Mouse (Mus musculus) cerebellum, adult 8-10 months (tissue): ENCODE measurements around the gene Phf13.
"Not testable (repeated sequence)": the region's sequence is repeated elsewhere in the genome, so short reads cannot be mapped to it uniquely, and the experiment has no call there.

Experiments
- DNase-seq: peaks from one replicate; pipeline ENCODE4 v3.0.0; 2022

Gene Phf13

DNA sequence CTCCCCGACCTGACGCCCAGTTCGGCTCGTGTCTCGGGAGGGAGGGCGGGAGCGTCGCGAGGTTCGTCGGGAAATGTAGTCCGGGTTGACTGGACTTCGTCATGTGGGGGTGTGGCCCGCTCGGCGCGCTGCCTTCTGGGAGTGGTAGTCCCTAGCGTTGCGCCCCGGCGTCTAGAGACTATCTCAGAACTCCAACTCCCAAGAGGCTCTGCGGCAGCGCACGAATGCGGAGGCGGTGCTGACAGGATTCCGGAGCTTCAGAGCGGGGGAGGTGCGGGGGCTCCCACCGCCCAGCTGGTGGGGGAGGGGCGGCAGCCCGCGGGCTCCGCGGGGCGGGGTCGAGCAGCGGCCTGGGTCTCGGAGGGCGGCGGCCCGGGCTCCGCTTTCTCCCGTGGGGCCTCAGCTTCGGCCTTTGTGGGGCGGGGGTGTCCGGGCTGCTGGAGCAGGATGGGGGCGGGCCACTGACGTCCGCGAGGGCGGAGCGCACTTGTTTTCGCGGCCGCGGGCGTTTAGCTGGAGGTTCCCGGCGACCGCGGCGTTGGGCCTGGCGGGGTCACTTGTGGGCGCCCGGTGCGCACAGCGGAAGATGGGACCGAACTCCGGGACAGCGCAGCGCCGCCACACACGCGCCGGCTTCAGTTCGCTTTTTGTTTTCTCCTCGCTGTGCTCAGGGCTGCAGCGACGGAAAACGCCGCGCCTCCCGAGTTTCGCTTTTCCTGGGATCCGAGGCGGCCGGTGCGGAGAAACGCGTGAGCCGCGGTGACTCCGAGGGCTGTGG, at the start of gene Phf13:
TSS of gene Phf13 (minus strand) at position 86 of the 778 bp plus-strand sequence.
- peak; percentile 97 for DNase-seq

GRCm38 (mm10) chr4:152044609-152045008, 48.6 kb upstream of the Phf13 start:
- no peak for DNase-seq

GRCm38 (mm10) chr4:152043171-152043570, 47.1 kb upstream of the Phf13 start:
- DNase-seq: no peak

GRCm38 (mm10) chr4:152041924-152042641, 46.0 kb upstream of the Phf13 start:
- no peak for DNase-seq

GRCm38 (mm10) chr4:152039831-152040310, 43.8 kb upstream of the Phf13 start:
- DNase-seq: no peak

DNA sequence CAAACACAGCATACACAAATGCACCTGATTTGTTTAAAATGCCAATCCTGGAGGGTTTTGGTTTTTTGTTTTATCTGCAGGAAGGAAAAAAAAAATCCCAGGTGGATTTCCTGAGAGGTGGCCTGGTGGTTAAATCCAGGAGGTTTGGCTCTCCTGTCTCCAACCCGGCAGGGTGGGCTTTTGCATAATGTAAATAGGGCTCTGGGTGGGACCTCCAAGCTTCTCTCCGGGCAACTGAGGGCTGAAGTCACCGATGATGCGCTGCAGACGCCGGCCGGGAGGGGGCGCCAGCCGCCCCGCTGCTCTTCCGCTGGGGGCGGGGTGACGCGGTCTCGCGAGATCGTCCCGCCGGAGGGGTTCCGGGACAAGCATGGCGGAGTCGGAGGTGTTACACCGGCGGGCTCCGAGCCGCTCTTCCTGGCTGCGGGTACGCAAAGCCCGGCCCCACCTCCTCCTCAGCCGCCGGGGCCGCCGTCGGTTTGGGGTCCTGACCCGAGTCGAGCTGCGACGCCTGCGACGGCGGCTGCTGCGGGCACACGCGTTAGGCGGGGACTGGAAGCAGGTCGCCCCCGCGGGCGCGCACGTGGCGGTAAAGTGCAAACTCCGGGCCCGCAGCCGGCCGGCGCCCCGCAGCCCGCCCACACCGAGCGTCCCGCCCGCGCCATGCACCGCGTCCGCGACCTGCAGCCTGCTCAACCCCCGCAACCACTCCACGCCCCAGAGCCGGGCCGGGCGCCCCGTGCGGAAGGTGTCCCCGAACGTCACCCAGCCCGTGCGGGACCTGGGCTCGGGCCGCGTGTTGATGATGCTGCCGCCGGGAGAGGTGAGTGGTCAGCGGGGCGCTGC, 43.1 kb upstream of the Phf13 start, which contains the start of gene Nol9:
TSS of gene Nol9 (plus strand) at position 337 of the 846 bp plus-strand sequence.
- DNase-seq: peak; percentile 94

GRCm38 (mm10) chr4:152038225-152038984, 42.3 kb upstream of the Phf13 start, which contains the start of gene Tas1r1:
Gene Tas1r1, minus strand, starts transcription at chr4:152038568.
- no peak for DNase-seq

- DNase-seq: not testable (repeated sequence)
These were observed 40.4 kb upstream of the Phf13 start for GRCm38 (mm10) chr4:152036464-152036863.

DNA sequence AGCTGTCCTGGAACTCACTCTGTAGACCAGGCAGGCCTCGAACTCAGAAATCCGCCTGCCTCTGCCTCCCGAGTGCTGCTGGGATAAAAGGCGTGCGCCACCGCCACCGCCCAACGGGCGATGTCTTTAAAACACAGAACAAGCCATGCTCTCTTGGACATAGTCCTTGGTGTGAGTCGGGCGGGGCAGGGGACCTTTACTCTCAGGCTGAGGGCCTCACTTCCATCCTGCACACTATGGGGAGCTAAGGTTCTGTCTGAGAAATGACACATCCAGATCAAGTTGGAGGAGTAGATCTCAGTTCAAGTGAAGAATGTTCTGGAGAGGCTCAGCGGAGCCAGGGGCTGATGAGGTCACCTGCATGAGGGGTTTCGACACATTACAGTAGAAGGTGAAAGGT, 36.9 kb upstream of the Phf13 start:
- no peak for DNase-seq

DNA sequence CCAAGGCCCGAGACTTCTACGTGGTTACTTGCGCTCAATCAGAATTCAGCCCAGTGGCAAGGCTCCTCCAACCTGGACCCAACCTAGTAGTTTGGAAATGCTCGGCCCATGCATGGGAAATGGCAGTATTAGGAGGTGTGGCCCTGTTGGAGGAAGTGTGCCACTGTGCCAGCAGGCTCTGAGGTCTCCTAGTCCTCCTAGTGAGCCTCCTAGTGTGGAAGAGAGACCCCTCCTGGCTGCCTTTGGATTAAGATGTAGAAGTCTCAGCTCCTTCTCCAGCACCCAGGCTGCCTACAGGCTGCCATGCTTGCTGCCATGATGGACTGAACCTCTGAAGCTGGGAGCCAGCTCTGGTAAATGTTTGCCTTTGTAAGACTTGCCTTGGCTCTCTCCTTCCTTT, 33.9 kb upstream of the Phf13 start:
- no peak for DNase-seq

GRCm38 (mm10) chr4:152029087-152029486, 33.0 kb upstream of the Phf13 start:
- DNase-seq: no peak

DNA sequence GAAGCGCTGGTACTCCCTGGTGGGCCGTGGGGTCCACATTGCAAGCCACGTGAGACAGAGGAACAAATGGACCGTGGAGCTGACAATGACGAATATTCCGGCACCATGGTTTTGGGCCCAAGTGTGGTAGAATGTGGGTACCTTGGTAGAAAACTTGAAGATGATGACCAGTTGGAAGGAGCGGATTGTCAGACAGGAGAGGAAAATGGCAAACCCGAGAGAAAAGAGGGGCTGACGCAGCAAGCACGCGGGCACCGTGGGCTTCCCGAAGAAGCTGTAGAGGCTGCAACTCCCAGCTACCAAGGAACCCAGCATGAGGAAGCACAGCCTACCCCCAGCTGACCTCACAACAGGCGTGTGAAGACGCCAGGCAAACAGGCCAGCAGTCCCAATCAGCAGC, 32.4 kb upstream of the Phf13 start:
- DNase-seq: no peak

GRCm38 (mm10) chr4:152027524-152027923, 31.5 kb upstream of the Phf13 start, which contains the start of gene Zbtb48:
Gene Zbtb48, minus strand, starts transcription at chr4:152027671.
- DNase-seq: peak; percentile 96

GRCm38 (mm10) chr4:152026751-152027508, 30.9 kb upstream of the Phf13 start:
- DNase-seq: no peak

- no peak for DNase-seq
These were observed 28.5 kb upstream of the Phf13 start for GRCm38 (mm10) chr4:152024525-152024924.

- DNase-seq: no peak
These were observed 26.4 kb upstream of the Phf13 start for GRCm38 (mm10) chr4:152022506-152022905.

GRCm38 (mm10) chr4:152021568-152022097, 25.6 kb upstream of the Phf13 start:
- DNase-seq: no peak

DNA sequence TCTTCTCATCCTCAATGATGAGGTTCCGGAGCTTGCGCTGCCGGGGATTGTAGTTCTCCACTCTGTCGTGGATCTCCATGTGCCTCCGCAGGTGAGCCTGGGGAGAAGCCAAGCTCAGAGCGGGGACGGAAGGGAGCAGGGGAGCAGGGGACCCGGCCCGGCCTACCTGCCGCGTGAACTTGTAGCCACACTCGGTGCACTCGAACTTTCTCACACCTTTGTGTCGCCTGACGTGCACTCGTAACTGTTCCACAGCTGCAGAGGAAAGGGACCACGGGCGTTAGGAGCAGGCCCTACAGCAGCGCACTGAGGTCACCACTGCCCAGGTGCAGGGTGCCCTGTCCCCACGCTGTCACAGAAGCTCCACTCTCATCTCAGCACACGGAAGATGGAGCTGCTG, 24.0 kb upstream of the Phf13 start:
- no peak for DNase-seq

- no peak for DNase-seq
These were observed 23.0 kb upstream of the Phf13 start for GRCm38 (mm10) chr4:152019073-152019472.

- no peak for DNase-seq
These were observed 17.2 kb upstream of the Phf13 start for GRCm38 (mm10) chr4:152013036-152013813.
